Mouse (Mus musculus) ES-Bruce4 (cell line): ENCODE results near the gene Lclat1. TPM values are rescaled to one million over a fixed set of nuclear protein-coding genes. Genes with fewer than 3 reads are reported as not detected.

ENCODE experiments used
- H3K27ac ChIP-seq: 2 replicates; pipeline ENCODE4 v1.5.1; 2012; ENCODE audit warnings: low read length, inconsistent platforms; ENCODE audit not compliant: insufficient read depth
- H3K27me3 ChIP-seq: 2 replicates; pipeline ENCODE4 v1.6.1; 2012; ENCODE audit warnings: mild to moderate bottlenecking, low read length, inconsistent platforms; ENCODE audit not compliant: control insufficient read depth, poor library complexity, insufficient read depth, severe bottlenecking
- H3K36me3 ChIP-seq: 2 replicates; pipeline ENCODE4 v1.6.1; 2012; ENCODE audit warnings: inconsistent platforms, mild to moderate bottlenecking, low read length, moderate library complexity; ENCODE audit not compliant: control insufficient read depth, poor library complexity, insufficient read depth, severe bottlenecking
- H3K4me1 ChIP-seq: one replicate; pipeline ENCODE4 v1.8.1; 2011; ENCODE audit warnings: low read length; ENCODE audit not compliant: control insufficient read depth, insufficient read depth
- H3K4me3 ChIP-seq: 2 replicates; pipeline ENCODE4 v1.5.1; 2011; ENCODE audit warnings: low read depth, mild to moderate bottlenecking, low read length
- H3K9ac ChIP-seq: 2 replicates; pipeline ENCODE4 v1.6.1; 2012; ENCODE audit warnings: low read depth, mild to moderate bottlenecking, inconsistent platforms; ENCODE audit not compliant: poor library complexity, severe bottlenecking
- H3K9me3 ChIP-seq: replicated peaks from 2 replicates; pipeline ENCODE4 v1.6.1; 2012; ENCODE audit warnings: mild to moderate bottlenecking, low read length, inconsistent platforms; ENCODE audit not compliant: control insufficient read depth, poor library complexity, insufficient read depth, severe bottlenecking
- CTCF ChIP-seq: IDR thresholded peaks from one replicate; pipeline ENCODE4 v1.8.1; 2011; ENCODE audit warnings: low read depth, low read length
- EP300 ChIP-seq: IDR thresholded peaks from 2 replicates; pipeline ENCODE4 v1.6.1; 2011; ENCODE audit warnings: low read depth, low read length; ENCODE audit not compliant: insufficient read depth
- POLR2A ChIP-seq: IDR thresholded peaks from one replicate; pipeline ENCODE4 v1.8.1; 2011; ENCODE audit warnings: low read length; ENCODE audit not compliant: insufficient read depth
- polyA plus RNA-seq: library from polyadenylated mRNA; stranded (reverse); fragments of >200 nt; gene quantifications from 2 replicates; pipeline ENCODE4 v1.2.4, GENCODE M21; 2011; ENCODE audit warnings: low read depth; ENCODE audit not compliant: missing spikeins, insufficient read depth, insufficient read length

Gene Lclat1
- polyA plus RNA-seq, 1 experiment, result 12.1 TPM

DNA sequence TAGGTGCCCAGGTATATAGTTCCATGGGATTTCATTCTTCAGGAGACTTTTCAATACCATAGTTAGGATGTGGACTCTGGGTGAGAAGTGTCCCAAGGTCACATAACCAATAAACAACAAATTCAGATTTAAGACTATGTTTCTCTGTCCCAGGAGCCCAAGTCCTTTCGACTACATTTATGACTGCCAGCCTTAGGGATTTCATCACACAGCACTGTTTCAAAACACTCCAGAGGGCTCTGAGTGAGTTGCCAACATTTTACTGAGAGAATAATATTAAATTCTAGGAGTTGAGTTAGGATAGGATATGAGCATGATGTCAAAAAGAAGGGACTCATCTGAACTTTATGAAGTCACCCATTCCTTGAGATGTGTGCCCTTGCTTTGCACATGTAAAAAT lies 44.0 kb upstream of the Lclat1 start:
- Histone ChIP-seq H3K27me3 (no peaks in the 10 kb centered on the region), H3K4me1 (no peaks in the 10 kb centered on the region), H3K4me3 (no peak overlapping the region), H3K9ac (no peak overlapping the region), H3K36me3 (no peaks in the 10 kb centered on the region), H3K9me3 (no peaks in the 10 kb centered on the region), H3K27ac (no peak overlapping the region)
- no peak for TF ChIP-seq CTCF
- TF ChIP-seq EP300, result no peak

DNA sequence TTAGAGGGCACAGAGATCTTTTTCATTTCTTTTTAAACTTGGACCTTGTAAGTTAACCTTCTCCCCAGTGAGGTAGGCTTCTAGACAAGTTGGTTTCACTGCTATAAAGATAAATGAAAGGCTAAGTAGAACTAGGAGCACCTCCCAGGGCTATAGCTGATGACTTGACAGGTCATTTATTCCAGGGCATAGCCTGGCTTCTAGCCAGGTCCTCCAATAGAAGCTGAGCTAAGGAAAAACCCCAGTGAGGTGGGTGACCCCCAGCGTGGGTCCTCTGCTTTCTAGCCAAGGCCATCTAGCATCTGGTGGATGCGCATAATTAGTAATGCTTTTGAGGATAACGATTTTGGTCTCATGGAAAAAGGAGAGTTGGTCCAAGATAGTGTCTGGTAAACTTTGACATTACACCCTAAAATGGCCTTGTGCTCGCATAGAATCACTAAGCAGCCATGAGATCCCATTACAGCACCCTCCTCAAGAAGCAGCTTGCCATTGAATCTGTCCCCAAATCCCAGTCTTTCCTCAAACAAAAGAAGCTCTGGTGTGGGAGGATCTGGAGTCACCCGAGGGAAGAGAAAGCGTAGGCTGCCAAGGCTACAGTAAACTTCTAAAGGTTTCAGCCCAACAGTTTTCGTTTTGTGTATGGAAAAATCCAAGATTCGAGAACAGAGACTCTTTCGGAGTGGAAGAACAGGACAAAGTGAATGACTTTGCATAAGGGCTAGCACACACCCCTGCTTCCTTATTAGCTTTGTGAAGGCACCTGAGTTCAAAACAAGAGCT lies 41.2 kb upstream of the Lclat1 start:
- no peak for TF ChIP-seq CTCF
- no peak for TF ChIP-seq EP300
- no peak for TF ChIP-seq POLR2A
- Histone ChIP-seq H3K4me3 (no peak overlapping the region), H3K9me3 (no peaks in the 10 kb centered on the region), H3K4me1 (no peaks in the 10 kb centered on the region), H3K27me3 (no peaks in the 10 kb centered on the region), H3K9ac (no peak overlapping the region), H3K36me3 (no peaks in the 10 kb centered on the region), H3K27ac (no peak overlapping the region)

DNA sequence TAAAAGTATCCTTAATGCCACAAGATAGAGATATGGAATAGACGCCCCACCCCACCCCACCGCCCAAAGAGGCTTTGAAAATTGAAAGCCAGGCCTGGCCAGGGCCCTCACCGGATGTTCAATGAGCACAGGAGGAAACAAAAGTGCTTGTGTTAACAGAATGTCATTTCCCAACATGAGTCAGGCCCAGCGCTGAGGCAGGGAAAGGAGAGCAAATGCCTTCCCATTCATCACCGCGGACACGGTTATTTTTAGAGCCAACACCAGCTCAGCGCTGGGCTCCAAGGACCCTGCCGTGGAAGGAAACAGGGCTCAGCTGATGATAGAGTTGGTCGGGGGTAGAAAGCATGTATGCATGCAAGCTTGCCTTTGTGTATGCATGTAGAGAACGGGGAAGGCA lies 40.4 kb upstream of the Lclat1 start:
- Histone ChIP-seq H3K27ac (no peak overlapping the region), H3K9ac (no peak overlapping the region), H3K4me1 (no peaks in the 10 kb centered on the region), H3K27me3 (no peaks in the 10 kb centered on the region), H3K4me3 (no peak overlapping the region), H3K9me3 (no peaks in the 10 kb centered on the region), H3K36me3 (no peaks in the 10 kb centered on the region)
- TF ChIP-seq CTCF, result no peak
- no peak for TF ChIP-seq EP300
- TF ChIP-seq POLR2A, result no peak

DNA sequence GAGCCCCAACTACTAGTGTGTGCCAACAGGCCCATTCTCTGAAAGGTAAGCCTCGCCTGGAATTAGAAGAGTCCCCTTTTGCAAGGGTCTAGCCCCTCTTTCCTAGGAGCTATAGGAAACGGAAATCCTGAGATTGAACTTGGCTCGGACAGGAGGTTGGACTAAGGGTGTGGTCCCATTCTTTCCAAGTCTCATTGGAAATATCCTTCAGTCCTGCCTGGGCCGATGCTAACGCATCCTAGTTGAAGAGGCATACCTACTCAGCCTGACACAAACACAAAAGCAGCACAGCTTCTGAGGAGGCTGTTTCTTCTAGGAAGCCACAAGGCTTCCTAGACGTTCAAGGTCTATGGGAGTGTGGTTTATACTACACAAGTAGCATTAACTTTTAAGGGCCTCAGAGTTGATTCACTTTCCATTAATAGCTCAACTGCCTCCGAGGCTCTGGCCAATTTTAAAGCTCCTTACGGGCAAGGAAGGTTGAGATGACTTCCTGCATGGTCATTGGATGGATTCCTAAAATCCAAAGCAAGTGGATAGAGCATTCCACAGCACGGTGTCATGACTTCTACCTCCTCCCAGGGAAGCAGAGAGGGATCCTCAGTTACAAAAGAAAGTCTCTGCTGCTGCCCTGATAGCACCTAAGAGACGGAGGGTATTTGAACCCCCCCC lies 39.3 kb upstream of the Lclat1 start:
- H3K27ac ChIP-seq, result no peak overlapping the region
- no peaks in the 10 kb centered on the region for H3K9me3 ChIP-seq
- TF ChIP-seq EP300, result no peak
- TF ChIP-seq POLR2A, result no peak
- no peak for TF ChIP-seq CTCF
- no peaks in the 10 kb centered on the region for H3K36me3 ChIP-seq
- no peak overlapping the region for H3K9ac ChIP-seq
- H3K4me3 ChIP-seq, result no peak overlapping the region
- H3K4me1 ChIP-seq, result no peaks in the 10 kb centered on the region
- no peaks in the 10 kb centered on the region for H3K27me3 ChIP-seq

DNA sequence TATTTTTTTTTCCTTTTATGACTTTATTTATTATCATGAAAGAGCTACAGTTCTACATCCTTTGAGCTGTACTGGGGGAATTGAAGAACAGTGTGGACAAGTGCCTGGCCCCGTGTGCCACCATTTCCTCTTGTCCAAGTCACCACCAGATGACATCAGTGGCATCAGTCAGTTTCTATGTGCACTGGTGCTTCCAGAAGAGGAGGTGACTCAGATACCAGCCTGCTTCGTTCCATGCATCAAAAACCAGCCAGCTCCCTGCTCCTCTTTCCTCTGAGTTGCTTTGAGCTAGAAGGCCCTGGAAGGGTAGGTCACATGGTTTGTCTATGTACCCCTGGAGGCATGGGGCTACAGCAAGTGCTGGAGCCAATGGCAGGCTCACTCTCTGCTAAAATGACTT lies 37.3 kb upstream of the Lclat1 start:
- Histone ChIP-seq H3K4me1 (no peaks in the 10 kb centered on the region), H3K27ac (no peak overlapping the region), H3K27me3 (no peaks in the 10 kb centered on the region), H3K9me3 (no peaks in the 10 kb centered on the region), H3K36me3 (no peaks in the 10 kb centered on the region), H3K9ac (no peak overlapping the region), H3K4me3 (no peak overlapping the region)
- no peak for TF ChIP-seq POLR2A
- TF ChIP-seq CTCF, result no peak
- no peak for TF ChIP-seq EP300

DNA sequence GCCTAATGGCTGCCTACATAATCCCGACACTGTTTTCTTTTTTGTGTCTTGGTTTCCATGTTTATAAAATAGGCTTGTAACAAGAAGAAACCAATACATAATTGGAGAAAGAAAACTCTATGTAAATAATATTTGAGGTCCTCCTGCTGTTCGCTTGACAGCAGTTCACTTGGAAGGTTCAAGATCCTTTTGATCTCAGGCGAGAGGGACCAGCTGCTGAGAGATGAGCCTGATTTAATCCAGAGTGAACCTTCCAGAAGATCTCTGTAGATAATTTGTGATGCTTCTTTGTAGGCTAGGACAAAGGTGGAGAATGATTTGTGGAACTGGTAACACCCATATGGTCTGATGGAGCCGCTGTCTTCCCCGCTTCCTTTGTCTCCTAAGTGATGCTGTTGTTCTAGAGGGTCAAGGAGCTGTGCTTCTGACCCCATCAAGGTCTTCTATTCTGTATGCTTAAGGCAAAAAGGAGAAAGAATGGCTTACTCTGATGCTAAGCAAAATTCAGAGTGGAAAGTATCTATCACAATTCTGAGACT lies 36.0 kb upstream of the Lclat1 start:
- no peak overlapping the region for H3K27ac ChIP-seq
- no peaks in the 10 kb centered on the region for H3K4me1 ChIP-seq
- no peak overlapping the region for H3K4me3 ChIP-seq
- H3K36me3 ChIP-seq, result no peaks in the 10 kb centered on the region
- H3K27me3 ChIP-seq, result no peaks in the 10 kb centered on the region
- no peak overlapping the region for H3K9ac ChIP-seq
- no peaks in the 10 kb centered on the region for H3K9me3 ChIP-seq
- no peak for TF ChIP-seq EP300
- TF ChIP-seq POLR2A, result no peak
- TF ChIP-seq CTCF, result no peak
